Mouse (Mus musculus) urinary bladder, postnatal 0 days (tissue): ENCODE measurements around the gene Rsl1. TPM values are rescaled to one million over a fixed set of nuclear protein-coding genes. Genes with fewer than 3 reads are reported as not detected.

ENCODE experiments used
- polyA plus RNA-seq: library from polyadenylated mRNA; unstranded; fragments of >200 nt; fragmentation: Nextera tagmentation; extraction: Ambion mirVana; gene quantifications from 2 replicates; pipeline ENCODE4 v1.2.1, GENCODE M21; 2015

Gene Rsl1
- polyA plus RNA-seq, result 3.3 and 3.8 TPM in 2 replicates

DNA sequence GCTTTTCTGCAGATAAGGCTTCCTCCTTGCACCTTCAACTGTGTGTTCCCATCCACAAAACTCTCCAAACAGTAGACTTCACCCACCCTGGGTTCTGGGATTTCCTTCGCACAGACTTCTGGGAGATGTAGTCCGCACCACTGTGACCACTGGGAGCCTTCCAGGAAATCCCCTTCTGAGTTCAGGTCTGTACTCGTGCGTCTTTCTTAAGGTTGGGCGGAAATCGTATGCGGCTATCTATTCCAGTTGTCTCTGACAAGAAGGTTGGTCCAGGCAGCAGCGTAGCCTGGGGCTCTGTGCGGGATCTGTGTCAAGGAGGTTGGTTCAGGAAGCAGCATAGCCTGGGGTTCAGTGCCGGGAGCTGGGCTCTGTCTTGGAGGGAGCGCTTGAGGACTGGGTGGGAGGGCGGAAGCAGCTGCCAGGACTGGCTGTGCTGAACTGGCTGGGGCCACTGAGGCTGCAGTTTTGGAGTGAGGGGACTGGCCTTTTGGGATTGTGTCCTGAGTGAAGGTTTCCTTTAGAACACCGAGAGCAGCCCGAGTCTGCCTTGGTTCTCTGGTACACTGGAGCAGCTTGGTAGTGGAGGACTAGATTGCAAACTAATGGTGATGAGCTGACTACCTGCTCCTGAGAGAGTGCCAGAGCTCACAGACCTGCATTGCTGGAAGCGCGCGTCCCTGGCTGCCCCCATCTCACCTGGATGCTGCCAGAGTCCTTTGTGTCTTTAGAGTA is at the start of gene Rsl1:
Gene Rsl1, plus strand, starts transcription at position 192 of the 732 bp plus-strand sequence.

DNA sequence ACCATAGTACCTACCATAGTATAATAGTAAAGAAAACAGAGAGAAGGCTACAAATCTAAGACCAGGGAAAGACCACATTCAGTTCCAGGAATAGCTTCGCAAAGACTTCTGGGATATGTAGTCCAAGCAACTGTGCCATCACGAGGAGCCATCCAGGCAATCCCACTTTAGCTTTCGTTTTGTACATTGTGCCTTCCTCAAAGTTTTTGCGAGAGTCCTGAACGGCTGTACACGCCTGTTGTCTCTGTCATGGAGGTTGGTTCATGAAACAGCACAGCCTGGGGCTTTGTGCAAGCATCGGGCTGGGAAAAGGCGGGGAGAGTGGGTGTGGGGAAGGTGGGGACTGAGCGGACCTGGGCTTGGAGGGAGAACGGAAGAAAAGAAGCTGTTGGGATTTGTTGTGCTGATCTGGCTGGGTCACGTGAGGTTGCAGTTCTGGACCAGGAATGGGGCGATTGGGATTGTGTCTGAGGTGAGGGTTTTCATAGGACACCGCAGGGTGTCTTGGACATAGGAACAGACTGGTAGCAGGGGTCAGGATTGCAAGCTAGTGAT is 21.4 kb downstream of the Rsl1 start, which contains the start of gene Zfp455:
Gene Zfp455, plus strand, starts transcription at position 167 of the 555 bp plus-strand sequence.

Other genes starting within 250 kb of the Rsl1 start
- gene Zfp712, start 112.0 kb upstream of the Rsl1 start, polyA plus RNA-seq, result 1.1 and 1.2 TPM in 2 replicates
- gene Zfp708, start 75.2 kb upstream of the Rsl1 start, polyA plus RNA-seq, result 1.7 and 1.8 TPM in 2 replicates
- gene Gm28557, start 64.6 kb upstream of the Rsl1 start, polyA plus RNA-seq, result 1.4 and 2.0 TPM in 2 replicates
- gene Rslcan18, start 56.9 kb upstream of the Rsl1 start, polyA plus RNA-seq, result 0.08 and 0.14 TPM in 2 replicates
- gene Zfp759, start 51.5 kb upstream of the Rsl1 start, polyA plus RNA-seq, result 0.50 and 0.55 TPM in 2 replicates
- gene Zfp455, start 21.3 kb downstream of the Rsl1 start, polyA plus RNA-seq, result 0.47 and 0.77 TPM in 2 replicates
- gene Zfp458, start 105.3 kb downstream of the Rsl1 start, polyA plus RNA-seq, result 0.46 and 1.0 TPM in 2 replicates
- gene Zfp457, start 133.3 kb downstream of the Rsl1 start, polyA plus RNA-seq, result 0.30 TPM in 1 of 2 replicates, not detected in the other
- gene Zfp595, start 159.4 kb downstream of the Rsl1 start, polyA plus RNA-seq, result 1.1 TPM in 2 replicates
- 0.52 TPM in 1 of 2 replicates, not detected in the other for gene Gm28044, start 187.4 kb downstream of the Rsl1 start, polyA plus RNA-seq
- 0.45 and 0.47 TPM in 2 replicates for gene Zfp953, start 187.4 kb downstream of the Rsl1 start, polyA plus RNA-seq
- 0.22 and 0.26 TPM in 2 replicates for gene Gm28041, start 202.6 kb downstream of the Rsl1 start, polyA plus RNA-seq
- 0.43 and 0.44 TPM in 2 replicates for gene Zfp456, start 202.6 kb downstream of the Rsl1 start, polyA plus RNA-seq
- 3.5 and 3.6 TPM in 2 replicates for gene Zfp429, start 226.6 kb downstream of the Rsl1 start, polyA plus RNA-seq
- 0.48 and 1.3 TPM in 2 replicates for gene Zfp459, start 248.2 kb downstream of the Rsl1 start, polyA plus RNA-seq